Mouse (Mus musculus): Measurements from ENCODE around the gene Zfp366. TPM values are rescaled to one million over a fixed set of nuclear protein-coding genes. Genes with fewer than 3 reads are reported as not detected.

Gene Zfp366
- polyA plus RNA-seq (2014; fragmentation: Illumina TruSeq; extraction: RNeasy Lipid Tissue Mini Kit (QIAGEN cat#74804); ENCODE audit: low read depth, low replicate concordance): 3.8 TPM

DNA sequence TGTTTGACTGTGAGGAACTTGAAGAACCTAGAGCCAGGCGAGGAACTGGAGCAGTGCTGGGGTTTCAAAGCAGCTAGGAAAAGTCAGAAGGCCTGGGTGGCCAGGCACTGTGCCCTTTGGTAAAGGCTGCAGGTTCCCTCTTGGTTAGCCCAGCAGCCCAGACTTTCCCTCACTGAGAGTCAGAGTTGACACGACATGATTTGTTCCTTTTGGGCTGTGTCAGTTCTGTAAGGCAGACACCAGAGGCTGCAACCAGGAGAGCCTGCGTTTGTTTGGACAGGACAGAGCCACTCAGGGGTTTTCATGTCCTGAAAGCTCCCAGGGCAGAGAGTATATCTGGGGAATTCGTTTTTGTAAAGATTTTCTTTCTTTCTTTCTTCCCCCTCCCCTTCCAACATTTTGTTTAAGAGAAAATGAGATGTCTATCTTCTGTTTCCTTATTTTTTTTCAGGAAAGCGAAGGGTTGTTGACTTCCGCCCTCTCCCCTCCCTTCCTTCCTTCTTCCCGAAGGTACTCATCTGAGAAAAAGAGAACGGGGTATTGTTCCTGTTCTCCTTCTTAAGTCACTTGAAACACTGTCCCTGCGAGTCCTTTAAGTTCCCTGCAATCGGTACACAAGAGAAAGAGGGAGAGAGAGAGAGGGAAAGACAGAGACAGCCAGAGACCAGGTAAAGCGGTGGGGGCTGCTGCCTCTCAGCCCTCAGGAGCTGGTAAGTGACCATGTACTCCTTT lies at the start of gene Zfp366:
Gene Zfp366, plus strand, starts transcription at position 669 of the 732 bp plus-strand sequence.

Other genes with a start within 250 kb of the Zfp366 start
- not detected for gene 1700024P04Rik, start 200.3 kb upstream of the Zfp366 start, polyA plus RNA-seq (2014; fragmentation: Illumina TruSeq; extraction: RNeasy Lipid Tissue Mini Kit (QIAGEN cat#74804); ENCODE audit: low read depth, low replicate concordance)
- 71.1 TPM for gene Ptcd2, start 159.9 kb downstream of the Zfp366 start, polyA plus RNA-seq (2014; fragmentation: Illumina TruSeq; extraction: RNeasy Lipid Tissue Mini Kit (QIAGEN cat#74804); ENCODE audit: low read depth, low replicate concordance)
- gene Mrps27, start 160.0 kb downstream of the Zfp366 start, polyA plus RNA-seq (2014; fragmentation: Illumina TruSeq; extraction: RNeasy Lipid Tissue Mini Kit (QIAGEN cat#74804); ENCODE audit: low read depth, low replicate concordance): 42.5 TPM

All from kidney, adult 10 weeks (tissue).